Mouse (Mus musculus) bone marrow, adult 2 months (tissue): ENCODE results near the gene Ankrd33b.

Experiments used
- CTCF ChIP-seq: fragments of 200-500 bp; IDR thresholded peaks from 2 replicates; pipeline ENCODE4 v1.5.1; 2011; ENCODE audit warnings: low read length, control low read depth; ENCODE audit not compliant: control insufficient read depth, insufficient read depth
- POLR2A ChIP-seq: fragments of 200-500 bp; IDR thresholded peaks from 2 replicates; pipeline ENCODE4 v1.6.1; 2011; ENCODE audit warnings: low read depth, mild to moderate bottlenecking, control low read depth, low read length, borderline replicate concordance; ENCODE audit not compliant: control insufficient read depth

DNA sequence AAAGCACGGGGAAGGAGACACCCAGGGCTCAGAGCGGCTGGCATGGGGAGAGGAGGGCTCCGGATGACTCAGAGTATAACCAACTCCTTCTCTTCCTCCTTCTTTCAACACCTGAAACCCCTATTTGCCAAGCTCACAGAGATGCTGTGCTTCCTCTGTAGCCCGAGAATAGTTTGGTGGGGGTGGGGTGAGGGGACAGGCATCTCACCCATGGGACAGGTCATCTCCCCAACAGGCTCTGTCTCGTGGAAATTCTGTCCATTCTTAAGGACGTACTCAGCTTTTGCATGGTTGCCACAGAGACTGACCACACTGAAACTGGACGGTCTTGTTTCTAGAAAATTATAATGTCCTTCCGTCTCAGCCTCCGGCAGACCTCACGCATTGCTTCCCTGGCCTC lies 106.4 kb downstream of the Ankrd33b start:
- no peak for TF ChIP-seq CTCF
- TF ChIP-seq POLR2A: no peak
